Mouse (Mus musculus) myocyte (in vitro differentiated cells): ENCODE data around the gene Cfdp1. TPM values are rescaled to one million over a fixed set of nuclear protein-coding genes. Genes with fewer than 3 reads are reported as not detected.

Experiments used
- H3K27me3 ChIP-seq: one replicate; pipeline ENCODE4 v1.6.1; 2011; ENCODE audit not compliant: control insufficient read depth, insufficient read depth, insufficient read length
- H3K36me3 ChIP-seq: one replicate; pipeline ENCODE4 v1.6.1; 2011; ENCODE audit not compliant: control insufficient read depth, insufficient read depth
- H3K4me2 ChIP-seq: one replicate; pipeline ENCODE4 v1.6.1; 2011; ENCODE audit warnings: low read depth, control low read depth
- H3K4me3 ChIP-seq: one replicate; pipeline ENCODE4 v1.5.1; 2011; ENCODE audit warnings: mild to moderate bottlenecking, control low read depth, moderate library complexity
- H3K79me2 ChIP-seq: one replicate; pipeline ENCODE4 v1.6.1; 2011; ENCODE audit not compliant: control insufficient read depth, insufficient read depth
- H3ac ChIP-seq: one replicate; pipeline ENCODE4 v1.6.1; 2011; ENCODE audit not compliant: control insufficient read depth, insufficient read length
- CEBPB ChIP-seq: IDR thresholded peaks from 2 replicates; pipeline ENCODE4 v1.6.1; 2011; ENCODE audit warnings: mild to moderate bottlenecking, moderate library complexity; ENCODE audit not compliant: poor library complexity, insufficient read depth, severe bottlenecking
- E2F4 ChIP-seq: IDR thresholded peaks from one replicate; pipeline ENCODE4 v1.6.1; 2011; ENCODE audit warnings: mild to moderate bottlenecking, control low read depth, moderate library complexity; ENCODE audit not compliant: insufficient read depth
- MAX ChIP-seq: IDR thresholded peaks from one replicate; pipeline ENCODE4 v1.6.1; 2011; ENCODE audit warnings: low read depth, mild to moderate bottlenecking, control low read depth
- MYOD1 ChIP-seq, 3 experiments: IDR thresholded peaks; one replicate each; pipeline ENCODE4 v1.6.1; 2011; ENCODE audit warnings: control low read depth in 2 of 3, low read depth in 2 of 3, mild to moderate bottlenecking in 2 of 3, moderate library complexity in 1 of 3; ENCODE audit not compliant: insufficient read length in 2 of 3, control insufficient read depth in 1 of 3
- MYOG ChIP-seq, 3 experiments: IDR thresholded peaks; one replicate each; pipeline ENCODE4 v1.6.1; 2011; ENCODE audit warnings: control low read depth in 2 of 3, low read depth in 2 of 3, mild to moderate bottlenecking in 2 of 3; ENCODE audit not compliant: insufficient read length in 2 of 3, control insufficient read depth in 1 of 3, insufficient read depth in 1 of 3
- POLR2A ChIP-seq: IDR thresholded peaks from one replicate; pipeline ENCODE4 v1.6.1; 2011; ENCODE audit warnings: low read depth, mild to moderate bottlenecking, control low read depth, moderate library complexity; ENCODE audit not compliant: insufficient read length
- POLR2AphosphoS2 ChIP-seq: IDR thresholded peaks from one replicate; pipeline ENCODE4 v1.6.1; 2011; ENCODE audit warnings: low read depth, control low read depth; ENCODE audit not compliant: insufficient read length
- REST ChIP-seq: IDR thresholded peaks from one replicate; pipeline ENCODE4 v1.6.1; 2011; ENCODE audit warnings: mild to moderate bottlenecking, control low read depth, moderate library complexity; ENCODE audit not compliant: insufficient read depth, insufficient read length
- SRF ChIP-seq: IDR thresholded peaks from one replicate; pipeline ENCODE4 v1.6.1; 2011; ENCODE audit warnings: low read depth; ENCODE audit not compliant: control insufficient read depth, insufficient read length
- TCF12 ChIP-seq: IDR thresholded peaks from one replicate; pipeline ENCODE4 v1.6.1; 2011; ENCODE audit warnings: mild to moderate bottlenecking, control low read depth; ENCODE audit not compliant: poor library complexity, insufficient read depth, severe bottlenecking
- TCF3 ChIP-seq: IDR thresholded peaks from one replicate; pipeline ENCODE4 v1.6.1; 2011; ENCODE audit warnings: low read depth, control low read depth; ENCODE audit not compliant: insufficient read length
- USF1 ChIP-seq: IDR thresholded peaks from one replicate; pipeline ENCODE4 v1.6.1; 2011; ENCODE audit warnings: low read depth, mild to moderate bottlenecking, control low read depth, moderate library complexity
- polyA plus RNA-seq: library from polyadenylated mRNA; unstranded; fragments of >200 nt; fragmentation: generic; extraction: Trizol; gene quantifications from one replicate; pipeline ENCODE4 v1.2.1, GENCODE M21; 2012; ENCODE audit warnings: missing spikeins

The Cfdp1 gene
- polyA plus RNA-seq, 1 experiment = 44.9 TPM

DNA sequence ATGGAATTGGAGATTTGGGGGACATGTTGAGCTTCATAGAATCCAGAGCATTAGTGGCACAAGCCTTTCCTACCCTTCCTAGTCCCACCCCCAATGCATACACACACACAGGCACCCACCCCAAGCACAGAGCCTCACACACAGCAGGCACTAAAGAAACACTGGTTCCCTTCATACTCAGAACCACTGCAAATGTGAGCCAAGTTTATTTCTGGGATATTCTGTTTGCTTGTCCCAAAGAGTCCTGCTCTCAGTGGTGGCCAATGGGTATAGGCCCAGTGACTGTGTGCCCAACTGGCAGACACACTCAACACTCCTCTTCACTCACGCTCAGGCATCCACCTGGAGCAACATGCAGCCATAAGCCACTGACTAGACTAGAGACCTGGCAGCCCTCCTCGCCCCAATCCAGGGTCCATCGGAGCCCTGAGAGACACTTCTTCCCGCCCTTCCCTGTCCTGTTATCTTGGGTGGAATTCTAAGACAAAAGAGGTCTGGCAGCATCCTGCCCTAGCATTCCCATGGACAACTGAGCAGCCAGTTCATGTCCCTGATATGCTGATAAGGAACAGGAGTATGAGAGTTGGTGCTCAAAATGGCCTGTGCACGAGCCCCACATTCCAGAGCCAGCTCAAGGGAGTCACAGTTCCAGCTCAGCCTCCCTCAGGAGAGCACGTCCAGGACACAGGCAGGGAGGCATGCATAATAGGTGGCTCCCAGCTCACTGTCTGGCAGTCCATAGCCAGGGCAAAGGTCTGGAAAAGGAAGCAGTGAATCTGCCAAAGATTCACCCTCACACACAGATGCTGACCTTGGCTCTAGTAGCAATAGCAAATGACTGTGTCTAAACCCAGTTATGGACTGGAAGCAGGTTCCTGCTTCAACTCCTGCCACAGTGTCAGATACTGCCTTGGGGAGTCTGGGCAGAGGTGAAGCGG lies 124.6 kb downstream of the Cfdp1 start:
- Histone ChIP-seq H3K36me3 (peaks cover 3% of the 10 kb centered on the region), H3ac (no peak overlapping the region), H3K4me3 (peak overlapping the region; percentile 90), H3K4me2 (peak overlapping the region; percentile 99), H3K79me2 (peaks cover 95% of the 10 kb centered on the region), H3K27me3 (no peaks in the 10 kb centered on the region)
- TF ChIP-seq USF1 (no peak), E2F4 (no peak), POLR2AphosphoS2 (no peak), TCF3 (no peak), MYOG (IDR thresholded peaks at IDR 0.05; ENCODE audit: control insufficient read depth in 1 of 3, insufficient read depth in 1 of 3, insufficient read length in 2 of 3, low read depth in 2 of 3) (no peak), REST (no peak), SRF (no peak), MAX (no peak), MYOD1 (IDR thresholded peaks at IDR 0.05; ENCODE audit: control insufficient read depth in 1 of 3, insufficient read length in 2 of 3, low read depth in 2 of 3) (no peak), POLR2A (no peak), TCF12 (no peak), CEBPB (no peak)

DNA sequence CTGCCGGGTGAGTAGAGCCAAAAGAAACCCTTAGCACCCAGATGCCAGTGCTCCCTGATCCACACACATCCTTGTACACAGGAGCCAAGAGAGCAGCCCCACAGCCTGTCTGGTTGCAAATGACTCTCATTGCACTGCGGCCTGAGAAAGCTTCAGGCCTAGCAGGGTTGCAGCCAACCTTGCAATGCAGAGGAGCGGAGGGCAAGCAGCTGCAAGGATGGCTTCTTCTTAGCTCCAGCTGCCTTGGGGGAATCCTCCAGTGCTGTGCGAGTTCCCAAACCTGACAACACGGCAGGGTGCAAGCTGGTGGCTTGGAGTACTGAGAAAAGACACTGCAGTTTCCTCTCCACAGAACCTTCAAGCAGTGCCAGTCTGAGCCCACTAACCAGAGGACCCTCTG lies 125.6 kb downstream of the Cfdp1 start:
- TF ChIP-seq TCF12 (no peak), MYOG (IDR thresholded peaks at IDR 0.05; ENCODE audit: control insufficient read depth in 1 of 3, insufficient read depth in 1 of 3, insufficient read length in 2 of 3, low read depth in 2 of 3) (peak in 2 of 3 experiments; percentile 36 to 75), POLR2AphosphoS2 (peak; percentile 16), MYOD1 (IDR thresholded peaks at IDR 0.05; ENCODE audit: control insufficient read depth in 1 of 3, insufficient read length in 2 of 3, low read depth in 2 of 3) (peak in 2 of 3 experiments; percentile 13 to 24), TCF3 (no peak), POLR2A (peak; percentile 11)
- Histone ChIP-seq H3ac (no peak overlapping the region), H3K4me2 (peak overlapping the region; percentile 99), H3K36me3 (peaks cover 12% of the 10 kb centered on the region), H3K27me3 (no peaks in the 10 kb centered on the region), H3K79me2 (peaks cover 95% of the 10 kb centered on the region), H3K4me3 (peak overlapping the region; percentile 9)

DNA sequence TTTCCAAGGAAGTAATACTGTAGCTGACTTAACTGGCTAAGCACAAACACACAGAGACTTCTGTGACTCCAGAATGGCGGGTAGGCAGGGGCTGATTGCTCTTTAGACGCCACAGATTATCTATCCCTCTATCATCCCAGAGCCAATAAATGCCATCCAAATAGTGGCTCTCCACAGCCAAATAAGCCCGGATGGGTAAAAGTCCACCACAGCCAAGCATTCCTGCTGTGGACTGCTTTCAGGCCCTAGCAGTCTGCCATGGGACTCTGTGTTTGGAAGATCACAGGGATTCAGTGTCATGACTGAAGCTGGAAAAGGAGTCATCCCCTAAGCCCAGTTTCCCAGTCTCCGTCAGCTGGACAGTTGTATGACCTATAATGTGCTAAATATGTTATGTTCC lies 126.5 kb downstream of the Cfdp1 start:
- Histone ChIP-seq H3K27me3 (no peaks in the 10 kb centered on the region), H3K79me2 (peaks cover 95% of the 10 kb centered on the region), H3ac (no peak overlapping the region), H3K36me3 (peaks cover 12% of the 10 kb centered on the region), H3K4me3 (peak overlapping the region; percentile 9), H3K4me2 (peak overlapping the region; percentile 99)
- TF ChIP-seq MYOG (IDR thresholded peaks at IDR 0.05; ENCODE audit: control insufficient read depth in 1 of 3, insufficient read depth in 1 of 3, insufficient read length in 2 of 3, low read depth in 2 of 3) = no peak

DNA sequence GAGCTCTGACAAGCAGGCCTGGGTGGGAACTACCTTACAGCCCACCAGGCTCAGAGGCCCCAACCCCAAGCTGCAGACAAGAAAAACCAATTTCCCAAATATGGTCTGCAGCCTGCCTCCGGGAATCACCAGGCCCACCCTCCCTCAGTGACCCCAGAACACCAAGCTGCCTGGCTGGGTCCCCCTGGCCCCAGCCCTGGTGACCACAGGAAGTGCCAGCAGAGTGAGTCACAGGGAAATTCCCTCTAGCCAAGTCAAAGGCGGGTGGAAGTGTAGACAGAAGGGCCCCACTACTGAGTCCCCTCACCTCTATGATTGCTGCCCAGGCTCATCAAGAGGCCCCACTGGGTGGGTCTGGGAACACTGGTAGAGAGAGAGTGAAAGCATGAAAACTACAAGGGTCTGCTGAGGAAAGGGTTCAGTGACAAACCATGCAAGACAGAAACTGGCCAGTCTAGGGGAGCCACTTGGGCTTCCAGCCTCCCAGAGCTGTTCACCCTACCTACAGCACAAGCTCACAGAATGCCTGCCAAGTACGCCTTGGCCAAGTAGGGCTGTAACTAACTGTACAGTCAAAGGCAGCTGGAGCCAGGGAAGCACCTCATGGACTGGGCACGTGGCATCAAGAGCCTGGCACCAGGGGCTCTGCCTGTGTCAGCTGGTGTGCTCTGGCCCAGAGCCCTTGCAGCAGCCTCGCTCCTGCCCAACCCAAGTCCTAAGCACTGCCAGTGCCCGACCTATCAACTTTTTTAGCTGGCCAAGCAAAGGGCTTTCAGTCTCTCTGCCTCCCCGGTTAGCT lies 127.8 kb downstream of the Cfdp1 start:
- peak overlapping the region; percentile 99 for H3K4me2 ChIP-seq
- H3K79me2 ChIP-seq = peaks cover 97% of the 10 kb centered on the region
- no peak overlapping the region for H3ac ChIP-seq
- peaks cover 12% of the 10 kb centered on the region for H3K36me3 ChIP-seq
- no peaks in the 10 kb centered on the region for H3K27me3 ChIP-seq
- TF ChIP-seq MYOD1 (IDR thresholded peaks at IDR 0.05; ENCODE audit: control insufficient read depth in 1 of 3, insufficient read length in 2 of 3, low read depth in 2 of 3) (peak in 2 of 3 experiments; percentile 93 to 95), CEBPB (no peak), MAX (peak; percentile 56), TCF3 (peak; percentile 34), TCF12 (peak; percentile 60), E2F4 (no peak), POLR2AphosphoS2 (peak; percentile 52), SRF (peak; percentile 97), USF1 (peak; percentile 90), MYOG (IDR thresholded peaks at IDR 0.05; ENCODE audit: control insufficient read depth in 1 of 3, insufficient read depth in 1 of 3, insufficient read length in 2 of 3, low read depth in 2 of 3) (peak; percentile 79 to 99 (median 95)), POLR2A (peak; percentile 47), REST (no peak)
- H3K4me3 ChIP-seq = peak overlapping the region; percentile 9

DNA sequence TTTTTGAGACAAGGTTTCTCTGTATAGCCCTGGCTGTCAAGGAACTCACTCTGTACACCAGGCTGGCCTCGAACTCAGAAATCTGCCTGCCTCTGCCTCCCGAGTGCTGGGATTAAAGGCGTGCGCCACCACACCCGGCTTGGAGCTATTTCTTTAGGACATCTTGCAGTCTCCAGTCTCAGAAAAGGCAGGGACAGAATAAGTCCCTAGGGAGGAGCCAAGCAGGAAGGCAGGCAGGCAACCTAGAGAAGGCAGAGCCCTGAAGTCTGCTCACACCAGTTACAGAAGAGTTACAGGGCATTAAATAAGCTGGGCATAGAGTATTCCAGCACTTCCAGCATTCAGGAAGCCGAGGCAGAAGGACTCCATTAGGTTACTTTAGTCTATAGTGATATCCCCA lies 128.8 kb downstream of the Cfdp1 start:
- Histone ChIP-seq H3K27me3 (no peaks in the 10 kb centered on the region), H3K4me3 (no peak overlapping the region), H3K36me3 (peaks cover 16% of the 10 kb centered on the region), H3K79me2 (peaks cover 97% of the 10 kb centered on the region), H3ac (no peak overlapping the region), H3K4me2 (peak overlapping the region; percentile 99)
- no peak for TF ChIP-seq POLR2AphosphoS2
- no peak for TF ChIP-seq CEBPB
- TF ChIP-seq REST = no peak
